Mouse (Mus musculus): ENCODE results near the gene Atg101. TPM values are rescaled to one million over a fixed set of nuclear protein-coding genes. Genes with fewer than 3 reads are reported as not detected.
A peak's percentile ranks its signal among the peaks of the same experiment; 100 is the strongest.

Gene Atg101
- polyA plus RNA-seq, 1 experiment = 61.3 TPM

DNA sequence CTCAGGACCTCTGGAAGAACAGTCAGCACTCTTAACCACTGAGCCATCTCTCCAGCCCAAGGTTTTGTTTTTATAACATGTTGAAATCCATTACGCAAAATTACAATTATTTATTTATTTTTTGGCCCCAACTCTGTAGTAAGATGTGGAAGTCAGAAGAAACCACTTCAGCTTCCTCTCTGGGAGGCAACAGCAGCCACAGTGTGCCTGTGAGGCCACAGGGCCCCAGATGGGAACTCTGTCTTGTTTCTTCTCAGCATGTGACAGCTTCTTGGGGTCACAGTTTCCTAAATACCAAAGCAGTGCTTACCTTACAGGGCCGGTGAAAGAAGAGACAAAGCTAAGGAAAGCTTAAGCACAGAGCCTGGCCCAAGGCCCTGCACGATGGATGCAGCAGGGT, 40.1 kb upstream of the Atg101 start:
- no peaks in the 10 kb centered on the region for H3K27me3 ChIP-seq (ENCODE audit: control insufficient read depth, insufficient read depth, insufficient read length)
- H3K36me3 ChIP-seq (ENCODE audit: control insufficient read depth, insufficient read depth) = no peaks in the 10 kb centered on the region
- H3K79me3 ChIP-seq (ENCODE audit: low read depth) = no peaks in the 10 kb centered on the region
- no peaks in the 10 kb centered on the region for H3K79me2 ChIP-seq (ENCODE audit: control insufficient read depth, insufficient read depth)
- H3ac ChIP-seq (ENCODE audit: control insufficient read depth, insufficient read length, low read depth) = no peak overlapping the region
- no peak overlapping the region for H3K4me3 ChIP-seq (ENCODE audit: insufficient read depth, poor library complexity, severe bottlenecking)
- no peak for TF ChIP-seq USF1 (IDR thresholded peaks at IDR 0.05; ENCODE audit: low read depth)
- no peak for TF ChIP-seq CTCF (IDR thresholded peaks at IDR 0.05; ENCODE audit: control insufficient read depth, insufficient read depth, insufficient read length)
- TF ChIP-seq MYOG (IDR thresholded peaks at IDR 0.05; ENCODE audit: control insufficient read depth, extremely low read depth, insufficient read length) = no peak
- no peak for TF ChIP-seq MYOD1 (IDR thresholded peaks at IDR 0.05; ENCODE audit: control insufficient read depth, insufficient read length, low read depth)
- no peak for TF ChIP-seq CEBPB (IDR thresholded peaks at IDR 0.05; ENCODE audit: low read depth)
- no peak for TF ChIP-seq MAX (IDR thresholded peaks at IDR 0.05)
- TF ChIP-seq FOSL1 (IDR thresholded peaks at IDR 0.05; ENCODE audit: insufficient read depth, low read length, poor library complexity, severe bottlenecking) = no peak

DNA sequence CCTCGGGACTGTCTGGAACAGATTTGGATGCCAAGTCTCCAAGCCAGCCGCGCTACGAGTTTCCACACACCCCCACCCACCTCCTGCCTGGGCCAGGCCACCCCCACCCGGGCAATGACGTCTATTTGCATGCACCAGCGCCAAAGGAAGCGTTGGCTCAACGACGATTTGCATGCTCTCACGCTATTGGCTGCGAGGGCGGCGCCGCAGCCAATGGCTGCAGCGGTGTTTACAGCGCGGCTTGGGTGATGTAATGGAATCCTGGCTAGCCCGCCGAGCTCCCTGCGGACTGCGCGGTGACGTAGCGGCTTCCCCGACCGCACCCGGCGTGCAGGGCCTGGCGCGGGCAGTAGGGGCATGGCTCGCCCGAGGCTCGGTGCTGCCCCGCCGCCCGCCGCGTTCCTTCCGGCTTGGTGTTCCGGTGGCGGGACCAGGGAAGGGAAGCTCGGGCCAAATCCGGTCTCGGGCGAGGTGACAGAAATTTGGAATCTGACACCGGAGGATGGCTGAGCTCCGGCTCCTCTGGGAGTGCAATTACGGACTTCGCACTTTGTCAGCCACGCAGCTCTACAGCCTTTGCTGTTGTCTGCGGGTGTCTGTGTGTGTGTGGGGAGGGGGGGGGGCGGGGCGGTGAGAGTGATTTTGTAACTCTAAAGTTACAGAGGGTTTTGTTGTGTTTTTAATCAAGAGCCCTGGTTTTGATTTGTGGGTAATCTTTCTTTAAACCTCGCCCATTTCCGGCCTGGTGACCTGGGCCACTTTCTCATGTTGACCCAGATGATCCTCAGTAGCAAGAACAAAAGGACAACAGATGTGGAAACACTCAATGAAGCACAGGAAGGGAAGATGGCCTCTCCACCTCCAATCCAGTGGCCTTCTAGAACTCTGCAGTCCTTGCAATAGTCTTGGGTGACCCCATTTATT, 37.6 kb upstream of the Atg101 start:
- H3K36me3 ChIP-seq (ENCODE audit: control insufficient read depth, insufficient read depth) = no peaks in the 10 kb centered on the region
- TF ChIP-seq USF1 (IDR thresholded peaks at IDR 0.05; ENCODE audit: low read depth) (no peak), MAX (IDR thresholded peaks at IDR 0.05) (peak; percentile 79), FOSL1 (IDR thresholded peaks at IDR 0.05; ENCODE audit: insufficient read depth, low read length, poor library complexity, severe bottlenecking) (no peak), CTCF (IDR thresholded peaks at IDR 0.05; ENCODE audit: control insufficient read depth, insufficient read depth, insufficient read length) (no peak), CEBPB (IDR thresholded peaks at IDR 0.05; ENCODE audit: low read depth) (peak; percentile 2)
- H3ac ChIP-seq (ENCODE audit: control insufficient read depth, insufficient read length, low read depth) = peak overlapping the region; percentile 71
- H3K27me3 ChIP-seq (ENCODE audit: control insufficient read depth, insufficient read depth, insufficient read length) = no peaks in the 10 kb centered on the region
- H3K4me3 ChIP-seq (ENCODE audit: insufficient read depth, poor library complexity, severe bottlenecking) = peak overlapping the region; percentile 33
- H3K79me3 ChIP-seq (ENCODE audit: low read depth) = no peaks in the 10 kb centered on the region
- no peaks in the 10 kb centered on the region for H3K79me2 ChIP-seq (ENCODE audit: control insufficient read depth, insufficient read depth)

DNA sequence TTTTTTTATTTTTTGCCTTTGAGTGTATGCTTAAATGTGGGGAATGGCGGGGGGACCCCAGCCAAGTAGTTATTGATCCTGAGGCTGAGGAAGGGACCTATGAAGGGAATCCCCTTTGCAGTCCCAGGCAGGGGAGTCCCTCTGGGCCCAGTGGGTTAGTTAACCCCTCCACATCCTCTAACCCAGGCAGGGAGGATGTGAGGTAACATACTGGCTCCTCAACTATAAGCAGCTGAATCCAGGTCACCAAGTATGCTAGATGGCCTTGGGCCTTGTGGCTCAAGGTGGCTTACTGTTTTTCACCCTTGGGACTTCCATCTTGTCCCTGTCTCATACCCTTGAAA, 36.9 kb upstream of the Atg101 start:
- TF ChIP-seq MYOG (IDR thresholded peaks at IDR 0.05; ENCODE audit: control insufficient read depth, extremely low read depth, insufficient read length) (no peak), FOSL1 (IDR thresholded peaks at IDR 0.05; ENCODE audit: insufficient read depth, low read length, poor library complexity, severe bottlenecking) (no peak), USF1 (IDR thresholded peaks at IDR 0.05; ENCODE audit: low read depth) (no peak), MAX (IDR thresholded peaks at IDR 0.05) (no peak), MYOD1 (IDR thresholded peaks at IDR 0.05; ENCODE audit: control insufficient read depth, insufficient read length, low read depth) (no peak), CEBPB (IDR thresholded peaks at IDR 0.05; ENCODE audit: low read depth) (no peak), CTCF (IDR thresholded peaks at IDR 0.05; ENCODE audit: control insufficient read depth, insufficient read depth, insufficient read length) (no peak)
- Histone ChIP-seq H3K79me2 (ENCODE audit: control insufficient read depth, insufficient read depth) (no peaks in the 10 kb centered on the region), H3K4me3 (ENCODE audit: insufficient read depth, poor library complexity, severe bottlenecking) (no peak overlapping the region), H3ac (ENCODE audit: control insufficient read depth, insufficient read length, low read depth) (no peak overlapping the region), H3K36me3 (ENCODE audit: control insufficient read depth, insufficient read depth) (no peaks in the 10 kb centered on the region), H3K79me3 (ENCODE audit: low read depth) (no peaks in the 10 kb centered on the region), H3K27me3 (ENCODE audit: control insufficient read depth, insufficient read depth, insufficient read length) (no peaks in the 10 kb centered on the region)

- Histone ChIP-seq H3K79me2 (ENCODE audit: control insufficient read depth, insufficient read depth) (no peaks in the 10 kb centered on the region), H3K4me3 (ENCODE audit: insufficient read depth, poor library complexity, severe bottlenecking) (no peak overlapping the region), H3K79me3 (ENCODE audit: low read depth) (no peaks in the 10 kb centered on the region), H3K27me3 (ENCODE audit: control insufficient read depth, insufficient read depth, insufficient read length) (no peaks in the 10 kb centered on the region), H3ac (ENCODE audit: control insufficient read depth, insufficient read length, low read depth) (no peak overlapping the region), H3K36me3 (ENCODE audit: control insufficient read depth, insufficient read depth) (no peaks in the 10 kb centered on the region)
- TF ChIP-seq MAX (IDR thresholded peaks at IDR 0.05) (no peak), FOSL1 (IDR thresholded peaks at IDR 0.05; ENCODE audit: insufficient read depth, low read length, poor library complexity, severe bottlenecking) (no peak), MYOD1 (IDR thresholded peaks at IDR 0.05; ENCODE audit: control insufficient read depth, insufficient read length, low read depth) (no peak), MYOG (IDR thresholded peaks at IDR 0.05; ENCODE audit: control insufficient read depth, extremely low read depth, insufficient read length) (no peak), CEBPB (IDR thresholded peaks at IDR 0.05; ENCODE audit: low read depth) (no peak), USF1 (IDR thresholded peaks at IDR 0.05; ENCODE audit: low read depth) (no peak), CTCF (IDR thresholded peaks at IDR 0.05; ENCODE audit: control insufficient read depth, insufficient read depth, insufficient read length) (no peak)
Observed at GRCm38 (mm10) chr15:101248029-101248710, 35.9 kb upstream of the Atg101 start.

- TF ChIP-seq USF1 (IDR thresholded peaks at IDR 0.05; ENCODE audit: low read depth) (peak; percentile 25), MYOD1 (IDR thresholded peaks at IDR 0.05; ENCODE audit: control insufficient read depth, insufficient read length, low read depth) (no peak)
- H3K27me3 ChIP-seq (ENCODE audit: control insufficient read depth, insufficient read depth, insufficient read length) = no peaks in the 10 kb centered on the region
- H3K36me3 ChIP-seq (ENCODE audit: control insufficient read depth, insufficient read depth) = no peaks in the 10 kb centered on the region
- no peak overlapping the region for H3K4me3 ChIP-seq (ENCODE audit: insufficient read depth, poor library complexity, severe bottlenecking)
- peaks cover 11% of the 10 kb centered on the region for H3K79me2 ChIP-seq (ENCODE audit: control insufficient read depth, insufficient read depth)
- H3K79me3 ChIP-seq (ENCODE audit: low read depth) = peaks cover 3% of the 10 kb centered on the region
- no peak overlapping the region for H3ac ChIP-seq (ENCODE audit: control insufficient read depth, insufficient read length, low read depth)
Observed at GRCm38 (mm10) chr15:101250220-101250800, 33.8 kb upstream of the Atg101 start.
